Mouse (Mus musculus) testis, adult 2 months (tissue): ENCODE measurements around the gene 1700017B05Rik.

Source experiments
- CTCF ChIP-seq: fragments of 200-500 bp; IDR thresholded peaks from 2 replicates; pipeline ENCODE4 v1.5.1; 2012; ENCODE audit warnings: low read depth, mild to moderate bottlenecking, inconsistent platforms, low read length, moderate library complexity; ENCODE audit not compliant: control insufficient read depth, insufficient read depth, insufficient replicate concordance
- POLR2A ChIP-seq: fragments of 200-500 bp; IDR thresholded peaks from 2 replicates; pipeline ENCODE4 v1.6.1; 2012; ENCODE audit warnings: low read depth, mild to moderate bottlenecking, inconsistent platforms, low read length, moderate library complexity; ENCODE audit not compliant: control insufficient read depth

GRCm38 (mm10) chr9:57268078-57268477 lies 5.7 kb upstream of the 1700017B05Rik start:
- TF ChIP-seq POLR2A (no peak), CTCF (no peak)
